Mouse (Mus musculus): ENCODE data around the gene Zfp874b. TPM values are rescaled to one million over a fixed set of nuclear protein-coding genes. Genes with fewer than 3 reads are reported as not detected.

The Zfp874b gene
- polyA plus RNA-seq (2017; shearing (Covaris generic)) = 26.8 TPM

GRCm38 (mm10) chr13:67483625-67484423, at the start of gene Zfp874b:
Gene Zfp874b, minus strand, starts transcription at chr13:67484258.

GRCm38 (mm10) chr13:67525753-67526410, 41.8 kb upstream of the Zfp874b start, which contains the start of the genes Gm26965 and Zfp87:
Gene Gm26965, minus strand, starts transcription at chr13:67526151.
Gene Zfp87, minus strand, starts transcription at chr13:67526177.

GRCm38 (mm10) chr13:67500084-67500719, 16.1 kb upstream of the Zfp874b start, which contains the start of gene Zfp58:
Gene Zfp58, minus strand, starts transcription at chr13:67500555.

GRCm38 (mm10) chr13:67451172-67452020, 32.7 kb downstream of the Zfp874b start, which contains the start of gene Zfp874a:
Gene Zfp874a, minus strand, starts transcription at chr13:67451624.

Other genes starting within 250 kb of the Zfp874b start
- 0.98 TPM for gene Zfp458, start 205.8 kb downstream of the Zfp874b start, polyA plus RNA-seq (2017; shearing (Covaris generic))
- not detected for gene Zfp457, start 177.8 kb downstream of the Zfp874b start, polyA plus RNA-seq (2017; shearing (Covaris generic))
- gene Zfp595, start 151.7 kb downstream of the Zfp874b start, polyA plus RNA-seq (2017; shearing (Covaris generic)) = 5.7 TPM
- not detected for gene Gm28044, start 123.7 kb downstream of the Zfp874b start, polyA plus RNA-seq (2017; shearing (Covaris generic))
- 1.8 TPM for gene Zfp953, start 123.7 kb downstream of the Zfp874b start, polyA plus RNA-seq (2017; shearing (Covaris generic))
- 2.2 TPM for gene Gm28041, start 108.5 kb downstream of the Zfp874b start, polyA plus RNA-seq (2017; shearing (Covaris generic))
- 4.7 TPM for gene Zfp456, start 108.4 kb downstream of the Zfp874b start, polyA plus RNA-seq (2017; shearing (Covaris generic))
- gene Zfp429, start 84.4 kb downstream of the Zfp874b start, polyA plus RNA-seq (2017; shearing (Covaris generic)) = 19.3 TPM
- gene Zfp459, start 62.8 kb downstream of the Zfp874b start, polyA plus RNA-seq (2017; shearing (Covaris generic)) = 1.4 TPM
- gene Zfp874a, start 32.6 kb downstream of the Zfp874b start, polyA plus RNA-seq (2017; shearing (Covaris generic)) = 46.8 TPM
- gene Zfp58, start 16.3 kb upstream of the Zfp874b start, polyA plus RNA-seq (2017; shearing (Covaris generic)) = 21.0 TPM
- not detected for gene Gm26965, start 41.9 kb upstream of the Zfp874b start, polyA plus RNA-seq (2017; shearing (Covaris generic))
- 56.0 TPM for gene Zfp87, start 41.9 kb upstream of the Zfp874b start, polyA plus RNA-seq (2017; shearing (Covaris generic))
- gene Zfp748, start 69.6 kb upstream of the Zfp874b start, polyA plus RNA-seq (2017; shearing (Covaris generic)) = 16.7 TPM
- gene Zfp729b, start 125.4 kb upstream of the Zfp874b start, polyA plus RNA-seq (2017; shearing (Covaris generic)) = 5.0 TPM
- gene Gm49345, start 153.5 kb upstream of the Zfp874b start, polyA plus RNA-seq (2017; shearing (Covaris generic)) = 4.9 TPM
- gene Zfp729a, start 153.5 kb upstream of the Zfp874b start, polyA plus RNA-seq (2017; shearing (Covaris generic)) = 4.1 TPM
- 11.4 TPM for gene Zfp738, start 202.8 kb upstream of the Zfp874b start, polyA plus RNA-seq (2017; shearing (Covaris generic))
- 4.2 TPM for gene Zfp65, start 244.9 kb upstream of the Zfp874b start, polyA plus RNA-seq (2017; shearing (Covaris generic))